Mouse (Mus musculus) hindbrain, embryonic 10.5 days (tissue): ENCODE results near the gene Mpp4. TPM values are rescaled to one million over a fixed set of nuclear protein-coding genes. Genes with fewer than 3 reads are reported as not detected.

Experiments
- DNase-seq: peaks from one replicate; pipeline ENCODE4 v3.0.0-alpha.2; 2017; ENCODE audit warnings: low spot score
- H3K27ac ChIP-seq: fragments of 300-500 bp; sonication (generic); 2 replicates; pipeline ENCODE4 v1.5.1; 2016; ENCODE audit warnings: mild to moderate bottlenecking, moderate library complexity
- H3K27me3 ChIP-seq: fragments of 300-500 bp; sonication (generic); 2 replicates; pipeline ENCODE4 v1.6.1; 2016; ENCODE audit warnings: mild to moderate bottlenecking; ENCODE audit not compliant: poor library complexity, insufficient read depth, severe bottlenecking
- H3K36me3 ChIP-seq: fragments of 300-500 bp; sonication (generic); 2 replicates; pipeline ENCODE4 v1.6.1; 2016; ENCODE audit warnings: mild to moderate bottlenecking, moderate library complexity
- H3K4me1 ChIP-seq: fragments of 300-500 bp; sonication (generic); replicated peaks from 2 replicates; pipeline ENCODE4 v1.6.1; 2016; ENCODE audit warnings: mild to moderate bottlenecking
- H3K4me3 ChIP-seq: fragments of 300-500 bp; sonication (generic); 2 replicates; pipeline ENCODE4 v1.5.1; 2016; ENCODE audit warnings: mild to moderate bottlenecking, moderate library complexity
- H3K9me3 ChIP-seq: fragments of 300-500 bp; sonication (generic); 2 replicates; pipeline ENCODE4 v1.6.1; 2016; ENCODE audit warnings: mild to moderate bottlenecking, moderate library complexity
- WGBS: fragments of 180-500 bp; shearing (Covaris S2); methylation state at CpG from one replicate; pipeline ENCODE4 v1.1.7; 2016; 5-methylcytosine and 5-hydroxymethylcytosine counted together
- polyA plus RNA-seq: library from polyadenylated mRNA; unstranded; fragments of >200 nt; fragmentation: Nextera tagmentation; extraction: Ambion mirVana; gene quantifications from 2 replicates; pipeline ENCODE4 v1.2.1, GENCODE M21; 2016

Gene Mpp4
- 0.22 and 0.51 TPM in 2 replicates for polyA plus RNA-seq

GRCm38 (mm10) chr1:59163030-59163461, at the start of gene Mpp4:
Gene Mpp4 (minus strand): TSS chr1:59163389.
- H3K27ac ChIP-seq, result no peak within 1 kb of the TSS
- no peak for DNase-seq
- 0 out of 2 replicates have a peak, but pooled peaks cover 7% of the 10 kb centered on the region for H3K4me1 ChIP-seq
- no peaks in the 10 kb centered on the region for H3K27me3 ChIP-seq
- H3K36me3 ChIP-seq, result peaks cover 50% of the 10 kb centered on the region
- no peak within 1 kb of the TSS for H3K4me3 ChIP-seq
- no peaks in the 10 kb centered on the region for H3K9me3 ChIP-seq
- 48% methylated on average over 12 of the region's 12 CpGs for WGBS

DNA sequence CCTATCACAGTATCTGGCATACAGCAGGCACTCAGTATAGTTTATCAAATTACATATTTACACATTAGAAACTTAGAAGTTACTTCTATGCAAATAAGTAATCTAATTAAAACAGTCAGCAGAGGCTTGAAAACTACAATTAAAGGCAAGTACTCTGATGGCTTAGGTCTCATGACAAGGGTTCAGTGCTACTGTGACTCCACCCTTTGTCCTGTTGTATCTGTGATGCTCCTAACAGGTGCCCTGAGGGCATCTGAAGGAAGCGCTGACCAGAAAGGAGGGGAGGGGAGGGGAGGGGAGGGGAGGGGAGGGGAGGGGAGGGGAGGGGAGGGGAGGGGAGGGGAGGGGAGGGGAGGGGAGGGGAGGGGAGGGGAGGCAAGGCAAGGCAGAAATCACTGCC, 49.8 kb upstream of the Mpp4 start:
- Histone ChIP-seq H3K9me3 (no peaks in the 10 kb centered on the region), H3K27me3 (no peaks in the 10 kb centered on the region), H3K4me3 (no peak overlapping the region), H3K36me3 (peaks cover 49% of the 10 kb centered on the region), H3K27ac (no peak overlapping the region), H3K4me1 (no peaks in the 10 kb centered on the region)
- DNase-seq, result no peak
- no CpG with 5 or more reads among the region's 1 CpGs for WGBS

DNA sequence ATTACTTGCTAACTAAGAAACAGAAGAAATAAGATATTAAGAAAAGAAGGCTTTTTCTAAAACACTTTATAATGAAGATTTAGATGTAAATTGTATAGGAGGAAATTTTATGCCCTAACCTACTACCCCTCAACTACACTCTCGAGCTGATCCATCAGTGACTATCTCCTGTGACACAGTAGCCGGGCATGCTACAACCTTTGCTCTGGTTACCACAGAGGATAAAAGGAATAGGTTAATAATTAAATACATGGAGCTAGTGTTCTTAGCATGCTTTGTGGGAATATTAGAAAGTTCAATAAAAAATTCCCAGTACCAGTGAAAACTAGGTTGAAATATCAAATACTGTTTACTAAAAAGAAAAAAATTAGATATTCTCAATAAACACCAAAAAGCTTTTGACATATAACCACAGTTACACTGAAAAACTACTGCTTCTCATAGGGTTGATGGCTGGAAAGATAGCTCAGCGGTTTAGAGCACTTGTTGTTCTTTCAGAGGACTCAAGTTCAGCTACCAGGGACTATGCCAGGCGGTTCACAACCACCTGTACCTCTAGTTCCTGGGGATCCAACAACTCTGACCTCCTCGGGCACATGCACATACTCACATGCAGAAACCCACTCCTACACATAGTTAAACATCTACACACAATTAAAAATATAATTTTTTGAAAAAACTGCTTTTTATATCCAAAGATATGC, 49.0 kb upstream of the Mpp4 start:
- no peak overlapping the region for H3K27ac ChIP-seq
- no peaks in the 10 kb centered on the region for H3K27me3 ChIP-seq
- H3K4me3 ChIP-seq, result no peak overlapping the region
- no peak for DNase-seq
- WGBS, result 87% methylated on average over 5 of the region's 5 CpGs
- no peaks in the 10 kb centered on the region for H3K9me3 ChIP-seq
- H3K4me1 ChIP-seq, result no peaks in the 10 kb centered on the region
- peaks cover 48% of the 10 kb centered on the region for H3K36me3 ChIP-seq

DNA sequence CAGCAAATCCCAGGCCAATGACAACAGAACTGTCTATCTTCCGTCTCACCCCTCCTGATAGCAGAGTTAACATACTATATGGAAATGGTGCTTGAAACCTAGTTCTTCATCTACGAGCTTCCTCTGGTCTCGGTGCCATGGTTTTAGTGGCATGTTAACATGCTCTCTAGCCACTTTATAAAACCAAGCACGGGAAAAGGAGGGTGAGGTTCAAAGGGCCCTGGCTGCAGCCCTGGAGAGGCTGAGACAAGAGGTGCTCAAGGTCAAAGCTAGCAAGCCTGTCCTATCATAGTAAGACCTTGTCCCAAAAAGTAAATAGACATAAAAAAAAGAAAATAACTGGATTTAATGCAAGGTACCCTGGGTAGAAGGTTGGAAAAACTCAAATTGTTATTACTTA, 48.5 kb upstream of the Mpp4 start:
- Histone ChIP-seq H3K27ac (no peak overlapping the region), H3K4me1 (no peaks in the 10 kb centered on the region), H3K9me3 (no peaks in the 10 kb centered on the region), H3K4me3 (no peak overlapping the region), H3K27me3 (no peaks in the 10 kb centered on the region), H3K36me3 (peaks cover 46% of the 10 kb centered on the region)
- no peak for DNase-seq
- WGBS, result 88% methylated on average over 4 of the region's 4 CpGs

DNA sequence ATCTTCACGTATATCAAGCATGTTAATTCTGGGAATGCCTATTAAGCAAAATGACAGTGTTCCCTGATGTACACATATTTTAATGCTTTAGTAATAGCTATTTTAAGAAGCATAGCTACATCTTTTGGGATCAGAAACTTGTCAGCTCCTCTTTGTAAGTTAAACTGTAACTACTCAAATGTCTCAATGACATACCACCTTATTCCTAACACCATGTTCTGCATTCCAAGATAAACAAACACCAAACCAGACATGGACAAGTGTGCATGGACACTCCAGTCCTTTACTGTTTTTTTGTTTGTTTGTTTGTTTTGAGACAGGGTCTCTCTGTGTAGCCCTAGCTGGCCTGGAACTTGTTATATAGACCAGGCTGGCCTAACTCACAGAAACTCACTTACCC, 45.1 kb upstream of the Mpp4 start:
- no peaks in the 10 kb centered on the region for H3K4me1 ChIP-seq
- H3K27ac ChIP-seq, result no peak overlapping the region
- H3K9me3 ChIP-seq, result no peaks in the 10 kb centered on the region
- no peaks in the 10 kb centered on the region for H3K27me3 ChIP-seq
- WGBS, result 89% methylated on average over 1 of the region's 1 CpGs
- no peak for DNase-seq
- peaks cover 32% of the 10 kb centered on the region for H3K36me3 ChIP-seq
- no peak overlapping the region for H3K4me3 ChIP-seq

GRCm38 (mm10) chr1:59204489-59204888, 41.3 kb upstream of the Mpp4 start:
- WGBS, result 92% methylated on average over 1 of the region's 1 CpGs
- no peak for DNase-seq
- peaks cover 49% of the 10 kb centered on the region for H3K36me3 ChIP-seq

GRCm38 (mm10) chr1:59202367-59202766, 39.2 kb upstream of the Mpp4 start:
- H3K27me3 ChIP-seq, result no peaks in the 10 kb centered on the region
- 88% methylated on average over 10 of the region's 10 CpGs for WGBS
- no peaks in the 10 kb centered on the region for H3K9me3 ChIP-seq
- H3K4me1 ChIP-seq, result no peaks in the 10 kb centered on the region
- no peak overlapping the region for H3K4me3 ChIP-seq
- no peak overlapping the region for H3K27ac ChIP-seq
- DNase-seq, result no peak
- peaks cover 47% of the 10 kb centered on the region for H3K36me3 ChIP-seq

More at GRCm38 (mm10) chr1:59204489-59204888, 41.3 kb upstream of the Mpp4 start:
- H3K9me3 ChIP-seq, result no peaks in the 10 kb centered on the region
- no peaks in the 10 kb centered on the region for H3K27me3 ChIP-seq
- H3K27ac ChIP-seq, result no peak overlapping the region
- no peak overlapping the region for H3K4me3 ChIP-seq
- no peaks in the 10 kb centered on the region for H3K4me1 ChIP-seq

DNA sequence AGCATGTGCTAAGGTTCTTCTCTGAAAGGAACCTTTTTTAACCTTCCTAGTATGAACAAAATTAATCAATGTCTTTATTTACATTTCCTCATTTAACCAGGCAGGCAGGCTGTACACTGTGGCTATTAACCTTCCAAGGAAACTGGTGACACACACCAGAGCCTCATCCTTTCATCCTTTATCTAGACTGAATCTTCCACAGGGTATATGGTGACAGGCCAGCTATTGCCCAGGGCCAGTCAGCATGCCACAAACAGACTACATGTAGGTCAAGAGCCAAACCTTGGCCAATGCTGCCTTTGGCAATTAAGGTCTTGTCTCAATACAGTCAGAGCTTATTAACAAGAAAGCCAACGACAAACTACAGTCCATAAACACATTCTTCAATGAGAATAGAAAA, 38.4 kb upstream of the Mpp4 start:
- H3K4me3 ChIP-seq, result no peak overlapping the region
- H3K27ac ChIP-seq, result no peak overlapping the region
- no peaks in the 10 kb centered on the region for H3K27me3 ChIP-seq
- H3K36me3 ChIP-seq, result peaks cover 49% of the 10 kb centered on the region
- no peak for DNase-seq
- no peaks in the 10 kb centered on the region for H3K4me1 ChIP-seq
- 88% methylated on average over 1 of the region's 1 CpGs for WGBS
- H3K9me3 ChIP-seq, result no peaks in the 10 kb centered on the region

DNA sequence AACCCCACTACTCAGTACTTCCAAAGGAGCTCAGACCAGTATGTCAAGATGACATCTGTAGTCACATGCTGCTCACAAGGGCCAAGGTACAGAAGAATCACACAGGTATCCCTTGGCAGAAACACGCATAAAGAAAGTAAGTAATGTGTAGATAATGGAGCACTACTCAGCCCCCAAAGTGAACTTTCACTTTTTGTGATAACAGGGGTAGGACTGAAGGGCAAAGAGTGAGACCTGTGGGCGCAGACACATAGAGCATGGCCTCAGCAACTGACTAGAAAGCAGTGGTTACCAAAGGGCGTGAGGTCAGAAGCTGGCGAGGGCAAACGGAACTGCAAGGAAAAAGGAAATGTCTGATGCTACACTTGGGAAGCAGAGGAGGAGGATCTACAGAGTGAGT, 37.8 kb upstream of the Mpp4 start:
- DNase-seq, result no peak
- WGBS, result 89% methylated on average over 5 of the region's 5 CpGs
- peaks cover 52% of the 10 kb centered on the region for H3K36me3 ChIP-seq

GRCm38 (mm10) chr1:59194979-59195378, 31.8 kb upstream of the Mpp4 start:
- no peak for DNase-seq
- Histone ChIP-seq H3K27ac (no peak overlapping the region), H3K27me3 (no peaks in the 10 kb centered on the region), H3K9me3 (no peaks in the 10 kb centered on the region), H3K4me3 (no peak overlapping the region), H3K36me3 (peaks cover 59% of the 10 kb centered on the region), H3K4me1 (no peaks in the 10 kb centered on the region)
- whole genome bisulfite sequencing, result 82% methylated on average over 6 of the region's 6 CpGs

More for the DNA sequence above, 37.8 kb upstream of the Mpp4 start:
- Histone ChIP-seq H3K27me3 (no peaks in the 10 kb centered on the region), H3K4me1 (no peaks in the 10 kb centered on the region), H3K27ac (no peak overlapping the region), H3K4me3 (no peak overlapping the region), H3K9me3 (no peaks in the 10 kb centered on the region)

DNA sequence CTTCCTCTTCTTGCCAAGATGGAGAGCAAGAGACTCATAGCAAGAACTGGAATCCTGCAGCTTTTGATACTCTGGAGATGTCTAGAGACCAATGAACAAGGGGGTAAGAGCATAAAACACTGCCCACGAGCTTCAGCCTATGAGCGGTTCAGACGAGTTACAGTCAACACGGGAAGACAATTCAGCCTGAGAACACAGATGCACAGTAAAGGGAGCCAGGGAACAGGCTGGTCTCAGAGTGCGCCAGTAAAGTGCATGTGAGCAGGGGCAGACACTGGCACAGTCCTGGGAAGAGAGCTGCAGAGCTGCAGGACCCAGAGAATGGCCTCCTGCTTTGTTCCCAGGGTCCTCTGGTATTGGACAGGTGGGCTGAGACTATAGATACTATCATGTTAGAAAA, 24.6 kb upstream of the Mpp4 start:
- Histone ChIP-seq H3K27me3 (no peaks in the 10 kb centered on the region), H3K36me3 (peaks cover 51% of the 10 kb centered on the region), H3K4me1 (no peaks in the 10 kb centered on the region), H3K9me3 (no peaks in the 10 kb centered on the region), H3K27ac (no peak overlapping the region), H3K4me3 (no peak overlapping the region)
- no peak for DNase-seq
- WGBS, result 87% methylated on average over 5 of the region's 5 CpGs

DNA sequence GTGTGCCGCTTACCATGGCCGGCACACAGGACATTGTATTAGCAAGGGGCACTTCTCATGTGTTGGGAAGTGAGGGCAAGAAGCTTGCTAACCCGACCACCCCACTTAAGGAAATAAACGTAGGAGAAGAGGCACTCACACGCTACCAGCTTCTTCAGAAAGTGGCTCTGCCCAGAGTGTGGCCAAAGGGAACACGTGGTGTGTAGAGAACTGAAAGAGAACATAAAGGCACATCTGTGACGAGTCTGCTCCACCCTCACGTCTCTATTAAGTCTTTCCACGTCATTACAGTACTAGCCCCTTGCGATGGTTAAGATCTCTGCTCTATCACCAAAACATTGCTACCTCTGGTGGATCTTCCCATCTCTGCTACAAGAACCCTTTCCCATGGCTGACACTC, 23.1 kb upstream of the Mpp4 start:
- no peak overlapping the region for H3K27ac ChIP-seq
- no peaks in the 10 kb centered on the region for H3K9me3 ChIP-seq
- H3K27me3 ChIP-seq, result no peaks in the 10 kb centered on the region
- no peaks in the 10 kb centered on the region for H3K4me1 ChIP-seq
- DNase-seq, result no peak
- WGBS, result 90% methylated on average over 10 of the region's 10 CpGs
- no peak overlapping the region for H3K4me3 ChIP-seq
- peaks cover 54% of the 10 kb centered on the region for H3K36me3 ChIP-seq

DNA sequence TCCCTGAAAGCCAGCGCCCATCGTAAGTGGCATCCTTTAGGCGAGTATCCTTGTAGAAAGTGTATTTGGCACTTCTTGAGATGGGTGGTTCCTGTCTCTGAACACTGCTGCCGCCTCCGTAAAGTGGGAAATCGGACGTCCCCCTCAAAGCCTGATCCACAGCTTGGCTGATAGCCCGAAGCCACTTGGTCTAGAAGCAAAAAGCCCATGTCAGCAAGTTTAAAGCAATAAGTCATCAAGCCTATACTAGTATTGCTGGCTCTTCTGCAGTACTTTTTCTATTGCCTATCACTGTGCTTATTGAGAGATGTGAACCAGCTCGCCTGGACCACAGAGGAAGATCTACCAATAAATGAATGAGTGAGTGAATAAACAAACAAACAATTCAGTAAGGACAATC, 22.2 kb upstream of the Mpp4 start:
- Histone ChIP-seq H3K27me3 (no peaks in the 10 kb centered on the region), H3K9me3 (no peaks in the 10 kb centered on the region), H3K36me3 (peaks cover 52% of the 10 kb centered on the region), H3K27ac (no peak overlapping the region), H3K4me3 (no peak overlapping the region), H3K4me1 (no peaks in the 10 kb centered on the region)
- WGBS, result 92% methylated on average over 9 of the region's 9 CpGs
- DNase-seq, result no peak

GRCm38 (mm10) chr1:59183045-59183444, 19.9 kb upstream of the Mpp4 start:
- 93% methylated on average over 4 of the region's 4 CpGs for WGBS
- H3K27me3 ChIP-seq, result no peaks in the 10 kb centered on the region
- no peak overlapping the region for H3K4me3 ChIP-seq
- DNase-seq, result no peak
- H3K4me1 ChIP-seq, result no peaks in the 10 kb centered on the region
- H3K36me3 ChIP-seq, result peaks cover 71% of the 10 kb centered on the region
- no peak overlapping the region for H3K27ac ChIP-seq
- H3K9me3 ChIP-seq, result no peaks in the 10 kb centered on the region
